Mouse (Mus musculus) layer of hippocampus, adult 9-11 months (tissue): ENCODE results near the gene Ccm2.
A peak's percentile ranks its signal among the peaks of the same experiment; 100 is the strongest.
"Not testable (repeated sequence)": the region's sequence is repeated elsewhere in the genome, so short reads cannot be mapped to it uniquely, and the experiment has no call there.

ENCODE experiments used
- DNase-seq: peaks from one replicate; pipeline ENCODE4 v3.0.0; 2022

Ccm2 gene

GRCm38 (mm10) chr11:6546205-6547013 is at the start of gene Ccm2:
TSS of gene Ccm2 (plus strand) at chr11:6546887.
- DNase-seq, result peak; percentile 96

DNA sequence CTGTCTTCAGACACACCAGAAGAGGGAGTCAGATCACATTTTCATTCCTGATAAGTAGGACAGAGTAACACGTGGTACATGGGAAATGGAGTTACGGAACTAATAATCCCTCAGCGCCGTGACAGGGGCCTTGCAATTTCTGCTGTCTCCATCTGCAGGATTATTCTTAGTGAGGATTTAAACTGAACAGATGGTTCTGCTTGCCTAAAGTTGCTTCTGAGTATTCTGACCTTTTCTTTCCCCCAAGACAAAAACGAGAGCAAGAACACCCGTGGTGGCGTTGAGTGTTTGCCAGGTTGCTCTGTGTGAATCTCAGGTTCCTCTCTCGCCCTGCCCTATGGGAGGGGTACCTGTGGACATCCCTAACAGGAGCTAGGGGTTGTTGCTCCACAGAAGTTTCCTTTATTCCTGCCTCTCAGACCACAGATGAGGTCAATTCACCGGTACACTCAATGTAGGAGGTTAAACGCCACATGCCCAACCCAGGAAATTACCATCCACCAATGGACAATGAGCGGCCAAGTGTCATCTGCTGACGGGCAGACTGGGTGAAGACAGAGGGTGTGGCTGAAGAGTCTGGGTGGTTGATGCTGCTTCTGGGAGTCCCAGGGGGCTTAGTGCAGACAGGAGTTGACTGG is 49.3 kb upstream of the Ccm2 start:
- DNase-seq, result no peak

GRCm38 (mm10) chr11:6502506-6502905 is 44.2 kb upstream of the Ccm2 start:
- DNase-seq, result no peak

- no peak for DNase-seq
Measured at GRCm38 (mm10) chr11:6504226-6504625, 42.5 kb upstream of the Ccm2 start.

DNA sequence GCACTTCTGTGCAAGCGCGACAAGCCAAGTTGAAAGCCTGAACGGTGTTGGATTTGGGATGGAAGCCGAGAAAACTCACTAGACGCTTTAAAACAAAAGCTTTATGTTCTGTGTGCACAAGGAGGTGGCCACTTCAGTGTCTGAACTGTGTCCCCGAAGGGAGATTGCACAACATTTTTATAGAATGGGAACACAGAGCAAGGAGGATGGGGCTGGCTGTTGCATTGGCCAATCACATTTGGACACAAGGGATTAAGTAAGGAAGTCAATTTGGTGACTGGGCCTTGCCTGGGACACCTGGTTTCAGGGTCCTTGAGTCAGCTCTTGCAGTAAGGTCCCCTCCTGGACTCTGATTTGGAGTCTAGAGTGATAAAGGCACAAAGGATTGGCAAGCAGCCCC is 42.0 kb upstream of the Ccm2 start:
- no peak for DNase-seq

DNA sequence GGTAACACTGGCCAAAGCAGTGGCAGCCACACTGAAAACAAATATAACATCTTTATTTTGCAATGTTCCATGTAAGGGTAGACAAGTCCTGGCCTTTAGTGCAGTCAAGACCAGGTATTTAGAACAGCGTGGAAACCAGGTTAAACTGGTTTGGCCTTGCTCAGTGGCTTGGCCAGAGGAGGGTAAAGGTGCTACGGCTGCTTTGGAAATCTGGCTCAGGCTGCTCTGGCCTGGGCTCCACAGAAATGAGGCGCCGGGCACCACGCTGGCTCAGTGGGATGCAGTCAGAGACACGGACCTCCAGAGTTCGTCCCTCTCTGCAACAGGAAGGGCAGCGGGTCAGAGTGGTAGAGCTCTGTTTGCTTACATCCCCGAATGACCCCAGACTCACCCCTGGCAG is 40.2 kb upstream of the Ccm2 start:
- DNase-seq, result no peak

GRCm38 (mm10) chr11:6508269-6508876 is 38.3 kb upstream of the Ccm2 start:
- no peak for DNase-seq

- DNase-seq, result no peak
Measured at GRCm38 (mm10) chr11:6514837-6515236, 31.9 kb upstream of the Ccm2 start.

- no peak for DNase-seq
Measured at GRCm38 (mm10) chr11:6519491-6520033, 27.1 kb upstream of the Ccm2 start.

- DNase-seq, result no peak
Measured at GRCm38 (mm10) chr11:6520507-6521173, 26.0 kb upstream of the Ccm2 start, which contains the start of gene Myo1g. TSS of gene Myo1g (minus strand) at chr11:6520965.

DNA sequence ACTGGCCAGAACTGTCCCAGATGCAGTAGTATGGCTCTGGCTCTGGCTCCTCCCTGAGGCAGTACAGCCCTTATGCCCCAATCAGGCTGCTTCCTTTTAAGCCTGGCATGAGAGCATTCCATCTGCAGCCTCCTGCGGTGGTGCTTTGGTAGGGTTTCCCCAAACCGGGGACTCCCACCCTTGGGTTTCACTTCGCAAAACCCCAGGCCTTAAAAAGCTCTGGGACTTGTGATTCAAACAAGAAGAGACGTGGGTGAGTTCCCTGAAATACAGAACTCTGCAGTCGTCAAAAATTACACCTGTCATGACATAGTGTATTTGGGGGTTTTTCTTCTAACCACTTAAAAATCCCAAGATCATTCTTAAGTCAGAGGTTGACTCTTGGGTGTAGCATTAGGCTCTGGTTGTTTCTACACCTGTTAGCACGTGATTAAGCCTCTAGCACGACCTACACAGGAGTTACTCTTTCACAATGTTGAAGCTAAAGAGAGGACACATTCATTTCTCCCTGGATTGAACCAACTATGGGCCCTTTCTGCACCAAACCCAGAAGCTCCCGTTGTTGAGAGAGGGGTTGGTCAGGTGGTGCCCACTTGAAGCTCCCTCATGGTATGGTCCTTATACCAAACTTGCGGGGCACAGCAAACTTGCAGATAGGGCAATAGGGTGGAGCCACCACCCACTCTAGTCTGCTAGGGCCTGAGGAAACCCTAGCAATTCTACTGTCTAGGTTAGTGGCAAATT is 23.7 kb upstream of the Ccm2 start:
- peak; percentile 29 for DNase-seq

- DNase-seq, result no peak
Measured at GRCm38 (mm10) chr11:6523662-6524088, 23.0 kb upstream of the Ccm2 start.

DNA sequence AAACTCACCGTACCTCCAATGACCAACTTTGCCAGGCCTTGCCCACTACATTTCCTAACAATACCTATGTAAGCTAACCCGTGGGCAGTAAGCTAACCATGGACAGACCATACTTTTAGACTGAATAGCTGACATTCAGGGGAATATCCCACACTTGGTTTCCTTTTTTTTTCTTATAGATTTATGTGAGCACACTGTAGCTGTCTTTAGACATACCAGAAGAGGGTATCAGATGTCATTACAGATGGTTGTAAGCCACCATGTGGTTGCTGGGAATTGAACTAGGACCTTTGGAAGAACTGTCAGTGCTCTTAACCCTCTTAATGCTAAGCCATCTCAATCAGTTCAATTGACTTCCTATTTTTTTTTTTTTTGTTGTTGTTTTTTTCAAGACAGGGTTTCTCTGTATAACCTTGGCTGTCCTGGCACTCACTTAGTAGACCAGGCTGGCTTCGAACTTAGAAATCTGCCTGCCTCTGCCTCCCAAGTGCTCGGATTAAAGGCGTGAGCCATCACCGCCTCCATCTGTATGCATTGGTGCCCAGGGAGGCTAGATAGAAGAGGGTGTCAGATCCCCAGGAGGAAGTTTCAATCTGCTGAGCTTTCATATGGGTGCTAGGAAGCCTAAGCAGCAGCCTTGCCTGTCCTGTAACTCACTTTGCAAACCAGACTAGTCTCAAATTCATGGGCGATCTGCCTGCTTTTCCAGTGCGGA is 22.4 kb upstream of the Ccm2 start:
- no peak for DNase-seq

- no peak for DNase-seq
Measured at GRCm38 (mm10) chr11:6524880-6525238, 21.8 kb upstream of the Ccm2 start.

DNA sequence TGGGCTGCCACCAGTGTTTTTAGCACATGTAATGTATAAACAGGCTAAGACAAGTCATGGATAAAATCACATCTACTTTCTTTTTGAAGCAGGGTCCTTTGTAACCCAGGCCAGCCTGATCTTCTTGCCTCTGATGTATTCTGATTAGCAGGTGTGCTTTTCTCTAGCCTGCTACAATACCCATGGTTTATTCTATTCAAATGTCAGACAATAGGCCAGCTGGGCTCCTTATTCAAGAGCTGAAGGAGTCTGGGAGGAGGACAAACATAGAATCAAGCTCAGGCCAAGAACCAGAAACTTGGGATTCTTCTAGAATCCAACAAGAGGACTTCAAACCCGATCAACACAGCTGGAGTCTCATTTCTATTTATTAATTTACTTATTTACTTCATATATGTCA is 21.4 kb upstream of the Ccm2 start:
- no peak for DNase-seq

DNA sequence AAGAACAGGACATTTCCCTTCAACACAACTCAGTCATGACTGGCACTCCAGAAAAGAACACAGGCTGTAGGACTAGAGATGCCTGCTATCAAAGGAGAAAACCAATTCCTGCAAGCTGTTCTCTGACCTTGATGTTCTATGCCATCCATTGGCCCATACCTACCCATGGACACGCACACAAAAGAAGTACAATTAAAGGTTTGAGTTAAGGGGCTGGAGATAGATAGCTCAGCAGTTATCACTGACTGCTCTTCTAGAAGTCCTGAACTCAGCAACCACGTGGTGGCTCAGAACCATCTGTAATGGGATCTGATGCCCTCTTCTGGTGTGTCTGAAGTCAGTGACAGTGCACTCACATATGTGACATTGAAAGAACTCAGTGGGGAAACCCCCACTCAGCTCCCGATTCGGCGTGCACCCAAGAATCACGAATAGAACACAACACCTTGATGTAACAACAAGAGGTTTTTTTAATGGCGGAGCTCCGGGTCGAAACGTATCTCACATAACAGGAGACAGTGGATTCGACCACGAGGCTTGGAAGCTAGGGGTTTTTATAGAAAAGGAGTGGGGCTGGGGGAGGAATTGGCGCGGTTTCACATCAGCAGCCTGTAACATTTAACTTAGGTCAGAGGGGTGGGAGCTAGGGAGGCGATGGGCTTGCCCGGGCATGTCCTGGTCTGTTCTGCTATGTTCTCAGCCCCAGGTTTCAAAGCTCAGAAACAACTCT is 20.0 kb upstream of the Ccm2 start:
- not testable (repeated sequence) for DNase-seq

DNA sequence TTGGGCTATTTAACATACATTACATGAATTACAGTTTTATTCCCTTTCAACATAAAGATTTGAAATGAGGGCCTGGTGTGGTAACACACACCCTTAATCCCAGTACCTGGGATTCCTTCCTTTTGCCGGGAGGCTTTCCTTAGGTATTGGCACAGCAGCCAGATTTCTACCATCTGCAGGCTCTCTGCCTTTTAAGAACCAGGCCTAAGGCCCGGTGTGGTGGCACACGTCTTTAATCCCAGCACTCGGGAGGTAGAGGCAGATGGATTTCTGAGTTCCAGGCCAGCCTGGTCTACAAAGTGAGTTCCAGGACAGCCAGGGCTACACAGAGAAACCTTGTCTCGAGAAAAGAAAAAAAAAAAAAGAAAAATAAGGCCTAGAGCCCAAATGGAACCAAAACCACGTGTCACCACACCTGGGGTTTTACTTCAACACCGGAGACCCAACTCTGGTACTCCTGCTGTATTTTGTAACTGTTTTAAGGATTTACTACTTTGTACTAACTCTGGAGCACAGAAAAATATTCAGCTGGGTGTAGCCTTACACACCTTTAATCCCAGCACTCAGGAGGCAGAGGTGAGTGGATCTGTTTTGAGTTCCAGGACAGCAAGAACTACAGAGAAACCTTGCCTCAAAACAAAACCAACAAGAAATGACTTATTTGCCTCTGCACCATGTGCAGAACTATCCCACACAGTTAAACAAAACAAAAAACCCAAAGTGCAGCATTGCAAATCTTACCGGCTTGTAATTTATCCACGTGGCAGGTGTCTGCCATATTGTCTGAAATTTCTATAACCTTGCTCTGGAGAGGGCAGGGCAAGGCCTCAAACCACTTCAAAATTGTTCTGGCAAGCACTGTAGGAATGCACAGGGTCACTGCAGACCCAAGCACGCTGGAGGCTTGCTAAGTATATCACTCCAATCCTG is 19.2 kb upstream of the Ccm2 start:
- no peak for DNase-seq

DNA sequence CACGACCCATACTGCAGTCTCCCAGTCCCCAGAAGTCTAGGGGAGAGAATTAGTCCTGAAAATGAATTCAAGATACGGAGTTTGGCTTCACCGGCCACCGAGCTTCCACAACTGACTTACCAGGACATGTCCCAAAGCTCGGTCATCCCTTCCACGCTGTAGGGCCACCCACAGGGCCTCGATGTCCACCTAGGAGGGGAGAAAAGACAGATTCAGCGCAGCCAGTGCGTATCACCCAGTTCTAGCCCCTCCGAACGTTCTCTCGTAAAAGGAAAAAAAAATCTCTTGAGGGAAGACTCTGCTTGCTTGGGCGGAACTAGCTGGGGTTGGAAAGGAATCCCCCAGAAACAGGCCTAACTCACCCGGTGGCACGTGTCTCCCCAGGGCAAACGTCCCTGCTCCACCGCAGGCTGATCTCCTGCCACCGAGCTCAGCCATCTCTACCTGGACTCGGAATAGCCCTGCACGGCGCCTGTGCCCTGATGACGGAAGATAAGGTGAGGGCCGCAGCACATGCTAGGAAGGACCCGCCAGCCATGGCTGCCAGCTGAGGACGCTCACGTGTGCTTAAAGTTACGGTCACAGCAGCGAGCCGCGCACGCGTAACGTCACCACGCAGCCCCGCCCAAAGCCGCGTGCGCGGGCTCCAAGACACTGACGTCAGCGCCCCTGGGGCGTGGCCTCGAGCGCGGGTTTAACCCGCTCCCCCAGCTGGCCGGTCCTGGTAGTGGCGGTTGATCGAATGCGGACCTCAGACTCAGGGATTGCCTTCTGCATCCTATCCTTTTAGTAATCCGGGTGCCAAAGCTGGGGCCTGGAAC is 18.3 kb upstream of the Ccm2 start:
- peak; percentile 98 for DNase-seq

GRCm38 (mm10) chr11:6529961-6530360 is 16.7 kb upstream of the Ccm2 start:
- no peak for DNase-seq
